Mouse (Mus musculus): ENCODE measurements at regions not wholly inside any gene's neighbourhood (a gene's known extent, or its start where the extent isn't known, plus 50 kb on each side); places are given as distances from the start of the nearest gene placed in this dataset.

DNA sequence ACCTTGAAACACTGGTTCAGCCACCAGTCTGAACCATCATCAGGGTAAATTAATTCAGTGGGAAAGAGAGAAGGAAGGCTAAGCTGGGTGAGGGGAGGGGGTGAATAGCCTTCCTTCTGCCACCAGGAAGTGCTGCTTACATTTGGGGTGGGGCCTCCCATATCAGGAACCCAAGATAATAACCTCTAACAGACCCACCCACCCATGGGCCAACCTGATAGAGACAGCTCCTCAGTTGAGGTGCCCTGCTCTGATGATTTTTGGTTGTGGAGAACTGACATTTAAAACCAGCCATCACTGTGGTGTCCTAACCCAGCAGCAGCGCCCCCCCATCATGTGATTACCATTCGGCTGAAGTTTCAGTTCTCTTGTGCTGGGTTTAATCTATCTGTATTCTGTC lies 233.8 kb upstream of the Chd6 start:
- no peak for ATAC-seq (replicated peaks; ENCODE audit: low FRiP score, low TSS enrichment, poor library complexity, severe bottlenecking)

DNA sequence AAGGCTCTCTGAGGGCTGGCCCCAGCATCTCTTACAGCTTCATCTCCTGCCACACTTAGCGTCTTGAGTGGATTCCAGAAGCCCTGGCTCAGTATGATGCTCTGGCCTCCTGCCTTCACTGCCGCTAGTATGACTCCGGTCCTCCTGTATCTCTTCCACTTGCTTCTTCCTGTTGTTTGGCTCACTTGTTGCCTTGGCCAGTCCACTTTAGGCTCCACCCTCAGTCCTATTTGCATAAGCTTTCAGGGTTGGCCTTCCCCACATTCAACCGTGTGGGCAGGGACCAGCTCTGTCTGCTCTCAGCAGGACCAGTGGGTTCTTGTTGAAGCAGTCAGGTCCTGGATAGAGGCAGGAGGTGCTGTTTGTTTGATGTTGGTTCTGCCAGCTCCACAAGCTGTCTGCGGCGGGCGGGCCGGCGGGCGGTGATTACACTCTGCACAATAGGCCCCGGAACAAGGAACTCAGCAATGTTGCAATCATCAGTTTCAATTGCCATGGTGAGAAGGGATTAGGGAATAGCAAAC lies 232.6 kb upstream of the Chd6 start:
- no peak for ATAC-seq (replicated peaks; ENCODE audit: low FRiP score, low TSS enrichment, poor library complexity, severe bottlenecking)

DNA sequence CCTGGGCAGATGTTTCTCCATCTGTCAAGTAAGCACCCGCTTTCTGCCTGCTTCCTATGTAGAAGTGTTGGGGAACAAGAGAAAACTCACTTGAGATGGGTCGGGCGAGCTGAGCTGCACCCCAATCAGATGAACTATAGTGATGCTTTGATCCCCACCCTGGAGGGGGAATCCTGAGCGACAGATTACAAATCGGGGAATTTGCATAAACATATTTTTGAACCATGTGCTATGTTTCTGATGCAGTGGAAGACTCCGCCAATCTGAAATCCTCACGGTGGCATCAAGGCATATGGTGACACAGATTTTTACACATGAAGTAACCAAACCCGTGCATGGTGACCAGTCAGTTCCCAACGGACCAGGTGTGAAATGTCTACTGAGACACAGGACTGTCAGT lies 231.4 kb upstream of the Chd6 start:
- no peak for ATAC-seq (replicated peaks; ENCODE audit: low FRiP score, low TSS enrichment, poor library complexity, severe bottlenecking)

DNA sequence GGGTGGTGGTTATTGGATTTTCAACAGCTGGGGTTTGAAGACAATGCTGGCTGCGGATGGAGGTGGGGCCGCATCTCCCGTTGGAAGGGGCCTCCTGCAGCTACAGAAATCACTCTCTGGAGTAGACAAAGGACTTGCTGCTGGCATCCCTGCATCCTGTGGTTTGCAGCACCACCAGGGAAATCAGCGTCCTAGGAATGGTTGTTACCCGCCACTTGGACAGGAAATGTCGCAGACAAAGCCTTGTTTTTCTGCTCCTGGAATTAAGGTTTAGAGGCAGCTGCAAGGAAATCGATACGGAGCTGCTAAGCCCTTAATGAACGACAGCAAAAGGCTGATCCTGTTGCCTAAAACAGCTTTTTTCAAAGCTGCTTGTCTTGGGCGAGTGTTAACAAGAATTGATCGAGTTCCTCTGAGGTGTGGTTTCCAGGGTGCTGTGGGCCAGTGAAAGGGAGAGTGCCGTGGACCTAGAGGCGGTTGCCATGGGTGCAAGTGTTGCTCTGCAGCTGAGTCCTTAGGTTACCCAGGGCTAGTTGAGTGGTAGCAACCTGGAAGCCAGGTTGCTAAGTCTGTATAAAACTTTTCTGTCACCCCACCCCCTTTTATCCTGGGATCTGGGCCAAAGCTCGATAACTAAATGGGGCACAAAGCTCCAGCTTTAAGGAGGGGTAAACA lies 230.6 kb upstream of the Chd6 start:
- ATAC-seq (replicated peaks; ENCODE audit: low FRiP score, low TSS enrichment, poor library complexity, severe bottlenecking): no peak

DNA sequence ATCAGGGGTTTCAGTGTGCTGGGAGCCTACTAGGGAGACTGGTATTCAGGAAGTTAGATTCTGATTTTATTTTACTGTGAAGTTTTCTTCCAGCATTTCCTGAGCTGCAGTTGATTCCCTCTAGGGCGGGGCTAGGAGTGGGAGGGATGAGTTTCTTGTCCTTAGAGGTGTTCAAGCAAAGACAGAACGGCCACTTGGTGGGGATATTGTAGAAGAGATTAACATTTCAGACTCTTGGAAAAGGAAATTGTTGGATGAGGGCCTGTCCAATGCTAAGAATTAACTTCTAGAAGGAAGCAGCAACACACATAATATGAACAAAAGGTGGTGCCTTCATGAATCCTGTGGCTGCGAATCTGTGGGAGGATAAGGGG lies 230.1 kb upstream of the Chd6 start:
- no peak for ATAC-seq (replicated peaks; ENCODE audit: low FRiP score, low TSS enrichment, poor library complexity, severe bottlenecking)

DNA sequence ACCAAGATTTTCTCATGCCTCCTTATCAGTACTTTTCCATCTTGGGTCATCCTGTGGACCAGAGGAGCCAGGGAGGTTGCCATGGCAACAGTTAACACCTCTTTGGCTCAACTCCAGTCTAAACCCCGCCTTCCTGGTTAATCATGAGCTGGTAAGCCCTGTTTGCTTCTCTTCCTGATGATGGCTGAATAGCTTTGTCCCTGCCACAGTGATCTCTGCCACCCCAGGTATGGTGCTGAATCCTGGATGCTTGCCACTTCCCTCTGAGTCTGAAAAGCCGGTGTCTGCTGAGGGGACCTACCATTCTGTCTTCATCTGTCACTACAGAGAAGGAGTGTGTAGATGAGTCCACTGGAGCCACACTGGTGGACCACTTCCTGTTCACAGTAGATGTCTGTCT lies 223.8 kb upstream of the Chd6 start:
- no peak for ATAC-seq (replicated peaks; ENCODE audit: low FRiP score, low TSS enrichment, poor library complexity, severe bottlenecking)

DNA sequence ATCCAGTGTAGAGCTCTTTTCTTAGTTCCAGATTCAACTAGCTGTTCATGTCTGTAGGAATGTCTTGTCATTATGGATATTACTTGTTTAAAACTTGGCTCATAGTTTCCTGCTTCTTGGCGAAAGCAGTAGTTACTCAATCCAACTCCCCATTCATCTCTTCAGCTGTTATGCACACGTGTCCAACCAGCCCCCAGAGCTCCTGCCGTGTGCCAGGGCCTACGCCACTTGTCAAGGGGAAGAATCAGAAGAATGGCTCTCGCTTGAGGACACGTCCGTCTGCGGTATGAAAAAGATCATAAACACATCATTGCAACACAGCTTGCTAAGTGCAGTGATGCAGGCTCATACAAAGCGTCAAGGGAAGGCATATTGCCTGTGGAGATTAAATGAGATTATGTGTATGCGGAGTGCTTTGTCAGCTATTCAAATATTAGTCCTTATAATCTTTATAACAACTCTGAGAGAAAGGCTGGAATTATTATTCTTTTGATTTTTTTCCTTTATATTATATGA lies 223.0 kb upstream of the Chd6 start:
- no peak for ATAC-seq (replicated peaks; ENCODE audit: low FRiP score, low TSS enrichment, poor library complexity, severe bottlenecking)

DNA sequence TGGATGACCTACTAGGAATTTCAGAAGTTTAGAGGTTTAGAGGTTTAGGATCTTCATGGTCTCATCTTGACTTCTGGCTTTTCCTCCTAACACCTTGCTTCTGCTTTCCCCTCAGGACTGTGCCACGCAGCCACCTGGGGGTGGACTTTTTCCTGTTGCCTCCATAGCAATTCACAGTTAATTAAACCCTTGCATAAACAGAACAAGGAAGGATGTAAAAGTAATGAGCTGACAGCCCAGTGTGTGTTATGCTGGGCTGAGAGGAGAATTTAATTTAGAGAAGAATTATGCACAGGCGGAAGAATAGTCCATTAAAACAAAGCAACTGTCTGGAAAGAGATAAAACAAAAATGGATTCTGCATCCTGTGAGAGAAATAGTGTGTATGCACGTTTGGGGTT lies 193.9 kb upstream of the Chd6 start:
- no peak for ATAC-seq (replicated peaks; ENCODE audit: low FRiP score, low TSS enrichment, poor library complexity, severe bottlenecking)

DNA sequence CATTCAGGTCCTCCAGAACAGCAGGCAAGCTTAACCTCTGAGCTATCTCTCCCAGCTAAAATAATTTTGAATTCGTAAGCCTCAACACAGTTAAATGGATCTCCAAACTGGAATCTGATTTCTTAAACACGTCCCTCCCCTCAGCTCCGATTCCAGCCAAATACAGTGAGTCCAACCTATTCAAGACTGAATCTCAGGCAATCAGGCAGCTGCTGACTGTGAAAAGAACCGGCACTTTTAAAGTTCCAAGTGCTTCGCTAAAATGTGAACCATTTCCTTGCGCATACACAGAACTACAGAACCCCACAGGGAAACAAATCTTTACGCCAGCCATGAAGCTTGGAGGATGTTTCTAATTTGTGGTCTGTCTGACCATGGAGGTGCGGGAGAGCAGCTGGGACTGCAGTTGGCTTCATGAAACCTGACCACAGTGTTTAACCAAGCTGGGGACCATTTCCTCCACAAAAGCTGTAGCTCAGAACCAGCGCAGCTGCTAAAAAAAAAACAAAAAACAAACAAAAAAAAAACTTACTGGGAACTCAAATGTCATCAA lies 160.1 kb upstream of the Chd6 start:
- ATAC-seq (replicated peaks; ENCODE audit: low FRiP score, low TSS enrichment, poor library complexity, severe bottlenecking): no peak

DNA sequence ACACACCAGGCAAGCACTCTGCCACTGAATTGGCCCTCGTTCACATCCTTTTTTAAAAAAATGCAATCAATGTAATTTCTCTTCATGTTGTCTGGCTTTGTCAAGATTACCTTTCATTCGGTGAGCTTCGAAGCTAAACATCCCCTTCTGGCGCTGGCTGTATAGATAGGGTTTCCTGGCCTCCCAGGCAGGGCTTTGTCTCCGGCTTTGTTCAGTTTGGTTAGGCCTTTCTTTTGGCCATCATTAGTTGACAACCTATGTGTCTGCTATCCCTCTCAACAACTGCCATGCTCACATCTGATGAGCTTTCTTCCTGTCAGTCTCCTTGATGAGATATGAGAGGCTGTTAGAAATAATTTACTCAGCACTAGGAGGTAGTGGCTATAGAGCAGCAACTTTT lies 157.6 kb upstream of the Chd6 start:
- ATAC-seq (replicated peaks; ENCODE audit: low FRiP score, low TSS enrichment, poor library complexity, severe bottlenecking): no peak

DNA sequence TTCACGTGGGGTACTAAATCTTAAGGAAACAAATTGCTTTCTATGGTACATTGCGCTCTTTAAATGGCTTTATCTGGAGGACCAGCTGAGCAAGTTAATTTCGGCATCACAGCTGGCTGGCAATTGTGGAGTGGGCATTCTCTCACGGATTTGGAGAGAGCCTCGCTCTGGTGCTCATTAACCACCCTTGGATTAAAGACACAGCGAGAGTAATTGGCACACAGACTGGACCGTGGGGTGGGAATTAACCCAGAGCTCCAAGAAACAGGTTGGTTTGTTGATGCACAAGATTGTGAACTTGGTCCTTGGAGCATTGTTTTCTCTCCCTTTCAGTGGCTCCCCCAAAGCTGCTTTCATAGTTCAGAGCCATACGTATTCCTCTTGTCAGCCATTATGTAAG lies 156.3 kb upstream of the Chd6 start:
- ATAC-seq (replicated peaks; ENCODE audit: low FRiP score, low TSS enrichment, poor library complexity, severe bottlenecking): no peak

DNA sequence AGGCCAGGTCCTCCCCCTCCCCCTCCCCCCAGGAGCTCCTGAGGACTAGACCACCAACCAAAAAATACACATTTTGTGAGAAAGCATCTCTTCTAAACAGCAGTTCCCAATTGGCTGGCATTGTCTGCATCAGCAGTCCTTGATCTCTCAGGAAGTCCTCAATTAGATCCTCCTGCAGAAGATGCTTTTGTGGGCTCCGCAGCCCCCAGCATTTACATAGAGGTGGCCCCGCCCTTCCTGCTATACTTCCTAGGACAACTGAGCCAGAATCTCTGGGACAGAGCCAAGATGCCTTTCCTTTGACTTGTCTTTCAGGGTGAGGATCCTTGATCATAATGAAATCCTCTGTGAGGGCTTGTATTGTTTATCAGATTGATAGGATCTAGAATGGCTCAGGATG lies 143.9 kb upstream of the Chd6 start:
- ATAC-seq (replicated peaks; ENCODE audit: low FRiP score, low TSS enrichment, poor library complexity, severe bottlenecking): no peak

DNA sequence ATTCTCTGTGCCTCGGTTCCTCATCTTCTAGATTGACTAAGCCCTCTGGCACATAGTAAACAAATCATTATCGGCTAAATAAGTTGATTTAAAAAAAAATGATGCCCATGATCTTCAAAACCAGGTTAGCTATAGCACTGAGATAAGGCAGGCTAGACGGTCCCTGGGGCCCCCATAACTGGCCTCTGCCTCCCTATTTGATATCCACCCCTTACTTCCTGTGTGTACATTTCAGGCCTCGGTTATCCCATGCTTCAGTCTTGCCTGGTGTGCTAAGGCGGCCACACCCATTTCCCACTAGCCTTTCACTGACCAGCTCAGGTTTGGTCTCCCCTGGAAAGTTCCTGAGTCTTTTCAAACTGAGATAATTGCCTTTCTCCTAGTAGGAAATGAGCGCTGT lies 132.8 kb upstream of the Chd6 start:
- no peak for ATAC-seq (replicated peaks; ENCODE audit: low FRiP score, low TSS enrichment, poor library complexity, severe bottlenecking)

DNA sequence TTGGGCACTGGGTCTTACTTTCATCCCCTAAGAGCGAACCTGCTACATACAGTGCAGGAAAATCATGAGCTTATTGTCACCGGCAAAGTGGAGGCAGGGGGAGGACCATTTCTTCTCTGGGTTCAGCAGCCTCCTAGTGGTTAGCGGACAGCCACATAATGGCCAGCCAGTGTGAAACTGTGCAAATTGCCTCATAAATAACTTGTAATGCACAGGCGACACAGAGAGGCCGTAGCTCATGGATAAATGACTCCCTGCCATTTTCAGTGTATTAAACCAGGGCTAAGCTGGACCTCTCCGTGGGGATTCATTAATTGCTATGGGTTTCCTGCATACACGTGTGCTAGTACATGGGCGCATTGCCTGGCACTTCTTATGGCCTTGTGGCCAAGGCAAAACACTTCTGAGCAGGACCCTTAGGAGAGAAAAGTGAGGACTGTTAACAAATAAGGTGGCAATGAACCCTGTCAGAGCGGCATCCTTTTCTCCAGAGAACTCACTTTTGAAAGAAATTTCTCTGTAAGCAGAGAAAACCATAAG lies 128.5 kb upstream of the Chd6 start:
- no peak for ATAC-seq (replicated peaks; ENCODE audit: low FRiP score, low TSS enrichment, poor library complexity, severe bottlenecking)

DNA sequence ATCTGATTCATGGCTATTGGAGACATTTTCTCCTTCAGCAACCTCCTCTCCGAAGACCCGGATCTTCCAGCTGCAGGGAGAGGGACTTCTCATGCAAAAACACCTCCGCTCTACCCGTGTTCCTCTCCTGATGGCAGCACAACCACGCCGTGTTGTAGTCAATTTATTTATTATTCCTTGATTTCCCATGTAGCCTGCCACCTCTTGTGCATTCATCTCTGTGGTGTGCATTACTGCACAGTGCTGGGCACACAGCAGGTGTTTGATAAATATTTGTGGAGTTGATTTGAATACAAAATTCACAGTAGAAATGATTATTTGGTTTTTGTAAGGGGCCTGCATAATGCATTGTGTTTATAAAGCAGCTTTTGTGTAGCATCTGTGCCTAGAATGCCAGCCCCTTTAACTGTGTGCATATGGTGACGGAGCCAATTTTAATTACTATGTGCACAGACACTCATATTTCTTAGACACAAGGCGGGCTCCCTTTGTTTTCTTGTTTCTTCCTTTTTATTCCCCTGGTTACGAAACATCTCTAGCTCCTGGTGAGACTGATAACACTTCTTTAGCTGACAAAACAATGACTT lies 124.4 kb upstream of the Chd6 start:
- no peak for ATAC-seq (replicated peaks; ENCODE audit: low FRiP score, low TSS enrichment, poor library complexity, severe bottlenecking)

DNA sequence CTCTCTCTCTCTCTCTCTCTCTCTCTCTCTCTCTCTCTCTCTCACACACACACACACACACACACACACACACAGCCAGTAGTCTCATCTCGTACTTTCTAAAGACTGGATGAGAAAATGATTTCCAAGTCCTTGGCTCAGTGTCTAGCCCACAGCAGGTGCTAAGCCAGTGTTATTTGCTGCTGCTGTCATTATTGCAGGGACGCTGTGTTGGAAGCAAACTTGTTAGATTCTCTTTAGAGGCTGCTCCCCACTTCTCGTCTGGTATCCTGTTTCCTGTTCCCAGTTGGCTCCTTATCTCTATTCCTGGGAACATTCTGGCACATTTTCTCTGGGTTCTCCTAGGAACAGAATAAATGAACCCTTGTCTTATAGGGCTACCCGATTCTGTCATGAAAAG lies 122.5 kb upstream of the Chd6 start:
- ATAC-seq (replicated peaks; ENCODE audit: low FRiP score, low TSS enrichment, poor library complexity, severe bottlenecking): no peak

DNA sequence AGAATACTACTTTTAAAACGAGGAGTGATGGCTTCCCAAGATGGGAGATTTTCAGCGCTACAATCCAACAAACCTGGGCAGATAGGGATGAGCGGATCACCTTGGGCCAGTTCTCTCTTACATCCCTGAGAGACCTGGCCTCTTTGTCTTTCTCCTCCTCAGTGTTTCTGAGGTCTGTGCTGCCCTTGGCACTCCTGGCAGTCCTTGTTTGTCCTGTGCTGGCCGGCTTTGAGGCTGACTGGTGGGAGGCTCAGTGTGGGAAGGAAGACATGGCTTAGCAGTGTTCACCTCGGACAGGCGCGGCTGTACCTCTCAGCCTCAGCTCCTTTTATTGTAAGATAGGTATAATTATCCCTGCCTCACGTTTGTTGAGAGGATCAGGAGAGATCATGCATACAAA lies 106.9 kb upstream of the Chd6 start:
- no peak for ATAC-seq (replicated peaks; ENCODE audit: low FRiP score, low TSS enrichment, poor library complexity, severe bottlenecking)

DNA sequence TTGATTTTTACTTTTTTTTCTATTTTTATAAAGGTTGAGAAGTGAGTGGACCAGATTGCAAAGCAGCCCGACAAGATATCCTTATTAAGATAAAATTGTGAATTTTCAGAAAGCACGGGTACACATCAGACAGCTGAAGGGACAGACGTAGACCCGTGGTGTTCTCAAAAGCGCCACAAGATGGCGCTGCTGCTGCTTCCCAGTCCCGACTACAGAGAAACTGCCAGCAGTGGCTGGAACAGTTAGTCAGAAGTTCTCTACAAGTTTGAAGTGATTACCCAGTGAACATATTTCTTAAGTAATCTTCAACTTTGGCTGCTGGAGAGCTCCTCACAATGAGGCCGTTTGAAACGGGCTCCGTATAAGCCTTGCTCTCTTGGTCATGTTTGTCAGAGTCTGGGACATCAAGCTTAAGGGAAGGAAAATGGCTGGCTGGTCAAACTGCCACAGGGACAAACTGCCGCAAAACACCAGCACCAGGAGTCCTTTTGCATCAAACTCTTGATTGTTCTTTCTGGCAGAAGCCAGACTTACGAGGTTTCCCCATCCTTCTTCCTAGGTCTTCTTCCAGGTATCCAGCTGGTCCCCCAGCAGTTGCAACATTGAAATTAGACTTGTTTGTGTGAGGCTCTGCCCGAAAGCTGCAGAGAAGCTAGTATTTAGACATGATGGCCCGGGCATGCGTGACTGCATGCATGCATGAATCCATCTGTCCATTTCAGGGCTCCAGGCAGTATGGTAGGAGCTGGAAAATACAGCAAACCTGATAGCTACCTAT lies 106.0 kb upstream of the Chd6 start:
- peak; percentile 94 for ATAC-seq (replicated peaks; ENCODE audit: low FRiP score, low TSS enrichment, poor library complexity, severe bottlenecking)

DNA sequence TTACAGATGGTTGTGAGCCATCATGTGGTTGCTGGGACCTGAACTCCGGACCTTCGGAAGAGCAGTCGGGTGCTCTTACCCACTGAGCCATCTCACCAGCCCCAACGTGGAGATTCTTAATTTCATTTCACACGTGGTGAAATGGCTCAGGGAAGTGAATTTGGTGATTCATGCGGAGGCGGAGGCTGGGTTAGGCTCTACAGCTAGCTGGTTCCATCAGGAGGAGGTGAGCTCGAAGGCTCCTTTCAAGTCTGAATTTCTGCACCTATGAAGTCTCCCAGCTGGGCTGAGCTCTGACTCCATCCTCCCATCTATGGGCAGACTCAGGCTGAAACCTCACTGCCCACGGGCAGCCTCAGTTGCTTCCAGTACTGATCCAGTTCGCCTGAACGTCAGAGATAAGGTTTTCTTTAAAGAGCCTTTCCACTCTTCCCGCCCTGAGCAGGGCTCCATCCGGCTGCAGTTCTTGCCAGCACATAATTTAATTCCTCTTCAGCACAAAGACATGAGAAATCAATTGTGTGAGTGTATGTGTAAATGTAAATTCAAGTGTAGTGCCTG lies 103.5 kb upstream of the Chd6 start:
- ATAC-seq (replicated peaks; ENCODE audit: low FRiP score, low TSS enrichment, poor library complexity, severe bottlenecking): no peak

Measured in megakaryocyte-erythroid progenitor cell, adult 5-6 weeks (primary cell).